Mouse (Mus musculus) cerebellum, postnatal 14 days (tissue): ENCODE measurements at regions not wholly inside any gene's neighbourhood (a gene's known extent, or its start where the extent isn't known, plus 50 kb on each side); places are given as distances from the start of the nearest gene placed in this dataset.
"Not testable (repeated sequence)": the region's sequence is repeated elsewhere in the genome, so short reads cannot be mapped to it uniquely, and the experiment has no call there.

ENCODE experiments used
- DNase-seq, 2 experiments: peaks; one replicate each; pipeline ENCODE4 v3.0.0; 2021; ENCODE audit warnings: mixed read lengths in 2 of 2

DNA sequence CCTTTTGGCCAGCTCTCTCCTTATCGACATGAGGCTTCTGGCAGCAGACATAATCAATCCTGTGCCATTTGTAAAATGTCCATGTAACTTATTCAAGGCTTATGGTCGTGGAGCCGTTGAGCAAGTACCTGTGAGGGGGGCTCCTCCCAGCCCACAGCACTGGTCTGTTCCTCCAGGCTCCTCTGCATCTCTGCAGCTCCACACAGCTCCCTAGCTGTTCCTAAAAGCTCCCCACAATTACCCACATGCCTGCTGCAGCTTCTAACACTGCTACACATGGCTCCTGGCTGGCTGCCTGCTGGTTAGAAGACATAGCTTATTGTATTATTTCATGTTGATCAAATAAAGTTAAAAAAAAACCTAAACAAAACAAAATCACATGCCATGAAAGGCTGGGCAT, 77.9 kb downstream of the Tcp10c start:
- DNase-seq: not testable (repeated sequence)

DNA sequence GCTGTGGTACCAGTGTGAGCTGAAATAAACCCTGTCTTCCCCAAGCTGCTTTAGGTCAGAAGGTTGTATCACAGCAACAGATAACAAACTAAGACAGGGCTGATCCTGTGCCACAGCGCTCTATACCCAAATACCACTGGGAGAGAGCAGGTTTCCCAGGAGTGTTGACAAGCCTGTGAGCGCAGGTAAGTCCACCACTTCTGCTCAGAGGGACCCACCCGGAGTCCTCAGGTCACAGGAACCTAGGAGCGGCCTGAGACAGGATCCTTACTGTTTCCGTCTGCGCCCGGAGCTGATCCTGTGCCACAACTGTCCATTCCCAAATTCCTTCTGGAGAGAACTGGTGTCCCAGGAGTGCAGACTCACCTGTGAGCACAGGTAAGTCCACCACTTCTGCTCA, 79.8 kb downstream of the Tcp10c start:
- DNase-seq: not testable (repeated sequence)

- not testable (repeated sequence) for DNase-seq
Observed at GRCm38 (mm10) chr17:13438790-13439189, 84.4 kb downstream of the Tcp10c start.

DNA sequence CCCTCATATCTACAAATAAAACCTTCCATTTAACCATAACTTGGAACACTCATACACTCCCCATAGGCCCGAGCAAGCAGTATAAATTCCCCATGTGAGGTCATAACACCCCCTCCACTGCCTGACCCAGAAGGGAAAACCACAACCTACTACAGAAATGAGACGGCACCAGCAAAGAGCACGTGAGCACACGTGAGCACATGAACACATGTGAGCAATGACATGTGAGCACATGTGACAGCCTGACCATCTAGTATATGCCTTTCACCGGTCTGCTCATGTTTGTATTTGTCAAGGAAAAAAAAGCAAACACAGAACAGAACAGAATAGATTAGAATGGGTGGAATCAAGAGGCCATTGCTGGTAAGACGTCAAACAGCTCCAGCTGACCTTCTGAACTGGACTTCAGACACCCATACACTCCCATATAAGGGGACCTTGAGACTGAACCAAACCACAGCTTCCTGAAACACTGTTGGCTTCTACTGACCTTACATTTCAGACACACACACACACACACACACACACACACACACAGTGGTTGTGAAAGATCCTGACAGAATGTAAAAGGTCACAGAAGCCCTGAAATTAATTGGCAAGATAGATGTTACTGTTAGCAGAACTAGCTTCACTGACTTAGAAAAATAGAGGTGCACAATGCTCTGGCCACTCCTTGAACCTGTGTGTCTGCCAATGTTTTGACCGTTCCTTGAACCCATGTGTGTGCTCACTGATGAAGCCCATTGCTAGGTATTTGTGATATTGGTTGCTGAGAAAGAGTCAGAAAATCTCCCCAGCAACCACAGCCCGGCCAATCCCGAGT, 86.5 kb downstream of the Tcp10c start:
- not testable (repeated sequence) for DNase-seq

DNA sequence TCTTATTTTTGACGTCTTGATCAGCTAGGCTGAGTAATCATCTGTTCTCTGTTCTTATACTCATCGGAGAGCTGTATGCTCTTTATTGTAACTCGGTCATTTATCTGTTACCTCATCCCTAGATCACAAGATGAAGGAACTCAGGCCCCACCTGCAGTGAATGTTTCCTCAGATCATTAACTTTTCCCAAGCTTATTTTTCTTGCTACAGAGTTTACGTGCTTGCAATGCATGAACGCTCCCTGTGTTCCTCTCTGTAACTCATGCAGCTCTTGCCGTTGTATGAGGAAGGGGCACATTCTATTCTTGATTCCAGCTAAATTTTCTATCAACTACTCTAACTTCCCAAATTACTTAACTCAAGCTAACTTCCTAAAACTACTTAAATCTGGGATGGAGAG, 87.9 kb downstream of the Tcp10c start:
- DNase-seq: not testable (repeated sequence)

DNA sequence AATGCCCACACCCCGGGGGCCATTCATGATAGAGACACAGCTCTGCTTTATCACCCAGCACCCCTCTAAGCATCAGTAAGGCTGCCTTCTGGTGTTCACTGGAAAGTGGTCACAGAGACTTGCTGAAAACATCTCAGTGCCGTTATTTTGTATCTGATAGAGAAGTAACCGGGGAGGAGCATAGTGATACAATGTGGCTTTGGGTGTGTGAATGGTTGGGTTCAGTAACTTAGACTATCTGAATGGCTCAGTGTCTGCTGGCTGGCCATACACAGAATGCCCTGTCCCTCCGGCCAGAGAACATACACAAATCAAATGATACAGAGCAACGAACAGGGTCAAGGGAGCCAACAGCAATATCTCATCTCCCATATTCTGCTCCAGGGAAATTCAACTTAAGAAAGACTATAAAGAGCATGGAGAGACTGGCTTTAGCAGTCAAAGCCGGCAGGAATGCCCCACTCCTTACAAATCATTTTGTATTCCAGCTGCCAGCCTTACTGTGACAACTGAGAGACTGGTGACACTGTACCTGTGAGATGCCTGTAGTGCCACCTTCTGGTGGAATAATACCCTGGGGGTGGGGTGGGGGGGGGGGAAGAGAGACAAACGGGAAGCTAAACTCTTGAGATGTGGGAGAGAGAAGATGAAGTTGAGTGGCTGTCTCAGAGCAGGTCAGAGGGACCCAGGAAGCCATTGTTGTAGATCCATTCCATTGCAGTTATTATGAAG, 102.7 kb downstream of the Tcp10c start:
- not testable (repeated sequence) for DNase-seq

- DNase-seq: not testable (repeated sequence)
Observed at GRCm38 (mm10) chr17:13457942-13458341, 103.6 kb downstream of the Tcp10c start.

DNA sequence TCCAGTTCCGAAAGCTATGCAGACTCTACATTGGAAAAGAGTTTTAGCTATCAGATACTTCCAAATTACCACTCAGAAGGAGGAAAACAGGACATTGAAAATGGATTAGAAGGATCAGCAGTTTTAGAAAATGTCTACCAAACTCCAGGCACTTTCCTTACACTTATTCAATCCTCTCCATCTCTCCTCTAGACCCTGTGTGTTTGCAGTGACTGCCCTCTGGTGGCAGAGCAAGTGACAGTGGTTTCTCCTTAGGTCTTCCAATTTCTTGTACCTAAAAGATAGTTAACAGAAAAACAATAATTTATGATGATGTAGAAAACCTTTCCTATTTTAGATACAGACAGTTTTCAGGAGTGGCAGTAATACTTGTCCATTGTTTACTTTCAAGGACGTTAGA, 104.4 kb downstream of the Tcp10c start:
- DNase-seq: not testable (repeated sequence)

DNA sequence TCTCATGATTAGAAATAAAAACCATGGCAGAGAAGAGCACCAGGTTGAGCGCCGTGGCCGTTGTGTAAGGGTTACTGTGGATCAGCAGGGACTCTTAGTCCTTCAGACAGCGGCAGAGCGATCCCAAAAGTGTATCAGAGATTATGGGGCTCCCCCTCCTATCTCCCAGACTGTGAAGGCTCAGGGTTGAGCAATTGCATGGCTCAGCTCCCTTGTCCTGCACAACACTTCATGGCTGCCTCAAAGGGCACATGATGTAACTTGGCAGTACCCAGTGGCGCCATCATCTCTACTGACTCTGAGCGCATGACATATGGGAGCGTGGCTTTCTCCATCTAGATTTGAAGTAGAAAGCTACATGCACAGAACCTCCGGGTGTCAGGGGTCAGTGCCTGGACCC, 108.3 kb downstream of the Tcp10c start:
- DNase-seq: not testable (repeated sequence)

DNA sequence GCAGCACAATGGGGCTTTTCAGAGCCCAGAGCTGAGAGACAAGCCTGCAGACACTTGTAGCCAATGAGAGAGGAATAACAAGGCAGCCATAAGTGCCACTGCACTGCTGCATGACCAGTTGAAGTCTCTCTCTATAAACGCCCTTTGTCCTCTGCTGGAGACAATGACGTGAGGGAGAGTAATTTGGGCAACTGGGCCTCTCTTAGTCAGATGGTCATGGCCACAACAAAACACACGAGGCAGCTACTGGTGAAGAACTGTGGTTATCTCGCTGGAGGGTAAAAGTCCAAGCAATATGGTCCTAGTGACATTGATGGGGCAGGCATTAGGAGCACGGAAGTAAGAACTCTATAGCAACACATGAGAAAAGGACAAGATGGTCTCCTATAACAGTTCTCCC, 111.5 kb downstream of the Tcp10c start:
- DNase-seq: not testable (repeated sequence)

DNA sequence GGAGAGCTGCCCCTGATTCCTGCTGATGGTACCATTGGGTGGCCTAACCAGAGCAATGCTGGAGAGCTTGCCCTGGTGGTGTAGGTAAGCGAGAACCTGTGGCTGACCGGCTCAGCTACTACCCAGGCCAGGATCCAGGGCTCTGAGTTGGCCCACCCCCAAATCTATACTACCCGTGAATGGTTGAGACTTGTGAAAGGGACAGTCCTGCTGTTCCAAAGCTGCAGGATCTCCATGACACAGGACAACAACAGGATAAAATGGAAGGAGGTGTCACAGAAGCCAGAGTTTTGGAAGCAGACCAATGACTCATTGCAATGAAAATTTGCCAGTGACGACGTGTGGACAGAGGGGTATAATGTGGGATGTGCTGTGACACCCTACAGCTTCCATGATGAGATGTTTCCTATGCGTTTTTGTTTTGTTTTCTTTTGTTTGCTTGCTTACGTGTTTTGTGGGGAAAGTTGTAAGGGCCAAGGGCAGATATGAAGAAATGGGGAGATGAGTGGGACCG, 115.6 kb downstream of the Tcp10c start:
- DNase-seq: not testable (repeated sequence)

- DNase-seq: peak; percentile 89 to 91
Observed at GRCm38 (mm10) chr17:13472460-13473062, 118.2 kb downstream of the Tcp10c start.

DNA sequence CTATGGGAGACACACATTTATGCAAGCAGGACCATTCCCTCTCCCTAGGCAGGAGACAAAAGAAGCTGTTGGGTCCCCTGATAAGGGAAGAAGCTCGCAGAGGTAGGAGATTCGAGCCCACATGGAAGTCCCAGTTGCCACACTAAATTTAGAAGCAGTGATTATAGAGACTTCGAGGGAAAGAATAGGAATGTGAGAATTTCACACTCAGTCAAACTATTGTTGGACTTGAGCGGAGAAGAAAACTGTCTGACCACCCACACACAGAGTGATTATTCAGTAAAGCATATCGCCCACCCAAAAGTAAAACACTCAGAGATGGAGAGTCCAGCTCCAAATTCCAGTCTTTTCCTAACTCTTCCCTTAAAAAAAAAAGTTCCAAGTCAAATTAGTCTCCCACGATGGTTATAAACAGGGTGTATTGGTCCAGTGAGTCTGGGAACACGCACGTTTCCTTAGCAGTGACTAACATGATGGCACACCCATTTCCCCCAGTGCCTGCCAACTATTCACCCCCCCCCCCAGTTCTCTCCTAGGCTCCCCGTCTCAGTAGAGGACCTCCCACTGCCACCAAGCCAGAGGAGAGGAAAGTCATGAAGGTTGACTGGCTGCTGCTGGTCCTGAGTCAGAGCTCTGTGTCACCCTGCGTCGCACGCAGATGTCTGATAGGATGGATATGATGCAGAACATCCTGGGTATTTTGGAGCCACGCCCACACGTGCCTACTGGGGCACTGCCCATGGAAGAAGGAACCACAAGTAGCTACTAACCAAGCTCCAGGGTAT, 120.1 kb downstream of the Tcp10c start:
- no peak for DNase-seq

- peak; percentile 48 to 49 for DNase-seq
Observed at GRCm38 (mm10) chr17:13478866-13479571, 124.6 kb downstream of the Tcp10c start.

DNA sequence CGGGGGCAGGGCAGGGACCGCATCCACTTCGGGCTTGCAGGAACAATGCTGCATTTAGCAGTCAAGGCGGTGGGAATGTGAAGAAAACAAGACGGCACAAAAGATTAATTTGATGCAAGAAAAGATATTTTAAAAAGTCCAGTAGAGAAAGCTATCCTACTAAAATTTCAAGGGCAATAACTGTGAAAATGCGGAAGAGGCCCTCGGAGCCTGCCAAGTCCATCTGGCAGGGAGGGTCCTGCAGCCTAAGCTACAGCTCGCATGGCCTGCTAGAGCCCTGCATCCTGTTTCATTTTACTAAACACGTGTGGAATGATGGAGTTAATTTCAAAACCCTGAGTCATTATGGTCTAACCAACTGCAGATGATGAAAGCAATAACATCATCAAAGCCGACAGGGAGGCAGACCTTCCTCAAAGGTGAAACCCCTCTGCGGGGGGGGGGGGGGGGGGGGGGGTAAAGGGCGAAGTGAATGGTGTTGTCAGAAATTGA, 125.2 kb downstream of the Tcp10c start:
- peak; percentile 46 to 50 for DNase-seq

DNA sequence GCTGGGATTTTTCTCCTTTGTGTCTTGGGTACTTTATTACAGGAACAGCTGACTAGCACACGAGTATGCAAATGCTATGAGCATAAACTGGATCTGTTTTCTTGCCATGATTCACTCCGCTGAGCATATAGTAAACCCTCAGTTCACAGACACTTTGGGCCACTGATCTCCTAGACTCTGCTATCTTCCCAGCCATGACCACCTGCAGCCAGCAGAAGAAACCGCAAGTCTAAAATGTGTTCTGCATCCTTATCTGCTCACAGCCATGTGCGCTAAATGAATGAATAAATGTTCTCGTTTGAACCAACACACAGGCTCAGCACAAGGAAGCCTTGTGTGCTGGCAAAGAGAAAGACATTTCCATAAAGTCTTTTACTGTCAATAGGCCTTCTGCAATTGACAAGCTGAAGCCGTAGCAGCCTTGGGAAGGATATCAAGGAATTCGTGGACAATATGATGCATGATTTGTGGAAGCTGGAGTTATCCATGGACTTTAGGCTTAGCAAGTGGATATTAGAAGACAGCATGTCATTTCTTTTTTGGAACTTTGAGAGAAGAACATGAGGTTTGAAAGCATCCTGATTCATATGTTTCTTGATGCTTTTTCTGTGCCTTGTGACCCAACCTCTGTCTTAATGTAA, 127.2 kb downstream of the Tcp10c start:
- DNase-seq: no peak

GRCm38 (mm10) chr17:13482136-13482535, 127.8 kb downstream of the Tcp10c start:
- DNase-seq: no peak

GRCm38 (mm10) chr17:13487291-13488215, 133.2 kb downstream of the Tcp10c start:
- no peak for DNase-seq

DNA sequence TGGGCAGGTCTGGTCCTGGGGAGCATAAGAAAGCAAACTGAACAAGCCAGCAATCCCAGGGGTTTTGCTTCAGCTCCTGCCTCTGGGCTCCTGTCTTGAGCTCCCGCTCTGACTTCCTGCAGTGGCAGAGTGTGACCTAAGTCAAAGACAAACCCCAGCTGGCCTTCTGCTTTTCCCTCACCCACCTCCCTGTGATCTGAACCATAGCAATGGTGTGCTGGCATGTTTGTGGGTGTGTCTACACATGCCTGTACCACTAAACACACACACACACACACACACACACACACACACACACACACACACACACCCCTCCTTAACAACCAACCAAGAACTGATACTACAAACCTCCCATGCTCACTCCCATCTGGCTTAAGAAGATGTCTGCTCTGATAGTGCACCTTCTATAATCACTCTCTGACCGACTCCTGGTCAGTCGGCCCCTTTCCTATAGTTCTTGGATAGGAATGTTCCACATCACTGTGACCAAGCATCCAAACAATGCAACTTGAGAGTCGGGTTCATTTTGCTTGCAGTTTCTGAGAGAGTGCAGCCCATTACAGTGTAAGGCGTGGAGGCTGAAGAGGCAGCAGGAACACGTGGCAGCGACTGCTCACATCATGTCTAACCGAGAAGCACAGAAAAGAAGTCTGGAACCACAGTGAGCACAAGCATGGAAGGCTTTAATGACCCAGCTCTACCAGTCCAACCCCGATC, 134.4 kb downstream of the Tcp10c start:
- no peak for DNase-seq
